Mouse (Mus musculus) testis, postnatal 14 days (tissue): ENCODE data around the gene Pbx1.

Experiments used
- DNase-seq: peaks from one replicate; pipeline ENCODE4 v3.0.0; 2021; ENCODE audit warnings: low spot score

The Pbx1 gene

DNA sequence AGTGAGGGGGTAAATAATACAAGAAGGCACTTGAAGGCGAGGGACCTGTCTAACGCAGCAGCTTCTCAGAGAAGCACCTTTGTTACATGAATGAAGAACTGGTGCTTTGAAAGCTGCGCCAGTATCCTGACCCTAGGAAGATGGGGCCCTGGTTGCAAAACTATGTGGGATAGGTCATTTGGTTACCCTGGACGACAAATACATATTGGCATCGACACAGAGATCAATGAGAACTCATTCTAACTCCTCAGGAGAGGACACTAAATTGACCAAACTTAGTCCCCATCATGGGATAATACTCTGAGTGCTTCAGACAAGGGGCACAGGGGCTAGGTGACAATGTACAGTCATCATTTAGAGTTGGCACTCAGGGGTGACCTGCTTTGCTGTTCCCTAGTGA lies 264.3 kb downstream of the Pbx1 start:
- DNase-seq, result no peak

DNA sequence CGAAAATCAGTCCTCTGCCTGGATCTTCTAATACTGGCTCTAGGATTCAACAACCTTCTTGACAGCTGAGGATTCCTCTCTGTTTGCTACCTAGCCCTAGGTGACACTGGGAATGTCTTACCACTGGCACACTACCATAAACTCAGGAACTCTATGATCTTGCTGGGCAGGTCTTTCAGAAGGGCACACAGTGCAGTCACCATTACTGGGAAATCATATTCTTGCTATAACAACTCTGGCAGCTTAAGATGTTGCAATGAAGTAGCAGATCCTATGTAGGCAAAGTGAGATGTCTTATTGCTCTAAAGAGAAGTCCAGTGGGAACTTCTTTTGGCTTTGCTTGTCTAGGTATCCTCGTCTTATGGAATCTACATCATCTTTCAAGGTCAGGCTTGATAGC lies 265.2 kb downstream of the Pbx1 start:
- no peak for DNase-seq

GRCm38 (mm10) chr1:168164945-168165344 lies 267.1 kb downstream of the Pbx1 start:
- no peak for DNase-seq

- no peak for DNase-seq
Observed at GRCm38 (mm10) chr1:168163521-168164233, 268.4 kb downstream of the Pbx1 start.

GRCm38 (mm10) chr1:168139138-168139682 lies 292.9 kb downstream of the Pbx1 start:
- no peak for DNase-seq

GRCm38 (mm10) chr1:168138669-168139068 lies 293.4 kb downstream of the Pbx1 start:
- no peak for DNase-seq

DNA sequence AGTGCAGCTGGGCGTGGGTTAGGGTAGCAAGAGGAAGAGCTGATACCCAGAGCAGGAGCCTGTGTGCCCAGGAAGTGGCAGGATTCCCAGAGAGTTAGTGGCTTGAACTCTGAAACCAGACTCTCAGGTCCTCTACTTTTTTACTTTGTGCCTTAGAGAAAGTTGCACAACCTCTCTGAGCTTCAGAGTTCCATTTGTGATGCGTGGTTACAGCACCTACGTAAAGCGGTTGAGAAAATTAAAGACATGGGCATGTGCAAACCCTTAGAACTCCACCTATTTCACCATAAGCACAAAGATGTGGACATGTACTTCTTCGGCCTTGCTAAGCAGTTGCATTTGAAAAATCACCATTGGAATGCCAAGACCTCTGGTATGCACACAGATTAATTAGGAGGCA lies 294.2 kb downstream of the Pbx1 start:
- DNase-seq, result no peak

DNA sequence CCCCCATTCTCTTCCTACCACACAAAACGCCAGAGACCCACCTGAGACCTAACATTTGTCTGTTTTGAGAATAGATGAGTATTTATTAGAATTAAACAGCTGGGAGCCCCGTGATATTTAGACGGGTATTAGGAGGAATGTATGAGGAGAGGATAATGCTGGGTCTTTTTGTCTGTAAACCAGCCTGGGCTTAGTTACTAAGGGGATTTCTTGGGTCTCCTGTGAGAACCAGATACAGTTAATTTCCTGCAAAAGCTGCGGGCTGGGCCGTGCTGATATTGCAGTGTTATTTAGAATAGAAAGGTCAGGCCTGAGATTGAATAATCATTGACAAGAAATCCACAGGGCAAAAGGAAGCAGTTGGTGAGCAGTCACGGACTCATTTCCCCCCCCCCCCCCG lies 296.5 kb downstream of the Pbx1 start:
- DNase-seq, result no peak

GRCm38 (mm10) chr1:168133696-168134095 lies 298.4 kb downstream of the Pbx1 start:
- no peak for DNase-seq

DNA sequence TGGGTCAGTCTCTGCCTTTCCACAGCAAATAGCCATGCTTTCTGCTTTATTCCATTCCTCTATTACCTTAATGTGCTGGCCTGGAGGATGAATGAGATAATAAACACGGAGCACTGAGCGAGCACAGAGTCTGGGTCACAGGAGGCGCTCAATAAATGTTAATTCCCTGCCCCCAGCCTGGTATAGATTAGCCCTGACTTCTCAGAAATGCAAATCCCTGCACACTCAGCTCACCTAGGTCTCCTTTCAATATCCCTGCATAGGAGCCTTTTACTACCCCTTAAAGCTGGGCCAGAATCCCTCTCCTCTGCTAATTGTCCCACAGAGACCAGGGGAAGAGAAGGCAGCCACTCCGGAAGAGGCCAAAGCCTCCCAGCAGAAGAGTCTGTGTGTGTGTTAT lies 304.1 kb downstream of the Pbx1 start:
- DNase-seq, result no peak

GRCm38 (mm10) chr1:168124643-168125490 lies 307.2 kb downstream of the Pbx1 start:
- no peak for DNase-seq

DNA sequence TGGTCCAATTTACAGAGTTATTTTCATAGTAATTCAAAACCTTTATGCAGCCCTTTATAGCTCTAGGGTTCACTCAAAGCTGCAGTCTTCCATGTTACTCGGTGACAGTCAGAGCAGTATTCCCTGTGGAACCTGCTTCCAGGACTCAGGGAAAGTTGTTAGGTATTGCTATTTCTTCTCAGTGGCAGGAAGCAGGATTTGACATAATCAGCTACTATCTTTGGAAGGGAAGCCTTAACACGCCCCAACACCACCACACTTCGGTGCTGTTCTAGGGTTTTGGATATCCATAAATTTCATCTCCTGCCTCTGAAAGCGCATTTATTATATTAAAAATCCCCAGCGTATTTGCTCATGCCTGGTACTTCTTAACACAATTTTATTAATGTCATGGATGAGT lies 314.0 kb downstream of the Pbx1 start:
- no peak for DNase-seq

- DNase-seq, result no peak
Observed at GRCm38 (mm10) chr1:168117367-168117766, 314.7 kb downstream of the Pbx1 start.

GRCm38 (mm10) chr1:168109797-168110196 lies 322.3 kb downstream of the Pbx1 start:
- DNase-seq, result no peak

DNA sequence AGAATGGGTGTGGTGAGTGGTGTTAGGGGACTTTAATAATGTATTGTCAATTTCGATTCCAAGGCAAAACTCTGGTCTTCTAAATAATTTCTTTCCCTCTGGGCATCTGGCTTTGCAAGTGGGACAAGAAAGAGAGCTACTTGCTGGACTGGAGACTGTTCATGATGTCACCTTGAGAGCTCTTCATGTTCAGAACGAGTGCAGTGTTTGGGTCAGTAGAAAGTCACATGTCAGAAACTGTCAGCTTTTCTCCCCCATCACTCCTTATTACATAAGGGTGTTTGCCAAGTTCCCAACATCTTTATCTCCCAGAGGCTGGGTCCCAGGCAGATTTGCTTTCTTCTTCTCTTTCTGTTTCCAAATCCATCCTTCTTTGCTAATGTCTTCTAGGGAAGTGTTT lies 328.2 kb downstream of the Pbx1 start:
- no peak for DNase-seq

DNA sequence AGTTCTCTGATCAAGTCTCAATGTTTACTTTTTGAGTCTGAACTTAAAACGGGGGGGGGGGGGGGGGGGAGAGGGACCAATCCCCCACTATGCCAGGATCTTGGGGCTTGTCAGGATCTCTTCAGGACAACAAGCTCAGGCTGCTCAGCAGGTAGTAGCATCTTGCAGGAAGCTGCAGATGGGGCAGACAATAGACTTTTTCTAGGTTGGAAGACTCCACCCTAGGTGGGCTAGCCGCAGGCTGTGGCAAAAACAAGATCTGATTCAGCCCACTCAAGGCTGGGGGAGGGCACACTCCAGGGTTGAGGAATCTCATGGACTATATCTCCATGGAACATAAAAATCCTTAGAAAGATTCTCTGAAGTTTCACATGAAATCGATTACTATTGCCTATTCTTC lies 330.6 kb downstream of the Pbx1 start:
- DNase-seq, result peak; percentile 11

GRCm38 (mm10) chr1:168098806-168099205 lies 333.3 kb downstream of the Pbx1 start:
- no peak for DNase-seq

DNA sequence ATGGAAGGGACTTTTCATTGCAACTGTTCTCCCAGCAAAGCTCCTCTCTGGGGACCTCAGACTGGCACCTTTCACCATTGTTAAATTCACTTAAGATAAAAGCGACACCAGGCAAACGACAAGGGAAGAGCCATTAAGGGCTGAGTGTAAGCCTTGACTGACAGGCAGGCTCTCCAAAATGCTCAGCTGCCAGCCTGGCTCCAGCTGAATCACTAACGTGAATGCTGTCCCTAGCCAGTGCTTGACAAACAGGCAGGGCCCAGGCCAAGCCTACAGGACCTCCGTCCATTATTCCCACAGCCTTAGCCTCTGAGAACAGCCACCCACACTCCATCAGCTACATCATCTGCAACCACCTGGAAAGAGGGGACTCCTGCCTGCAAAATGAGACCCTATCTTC lies 337.4 kb downstream of the Pbx1 start:
- DNase-seq, result no peak

DNA sequence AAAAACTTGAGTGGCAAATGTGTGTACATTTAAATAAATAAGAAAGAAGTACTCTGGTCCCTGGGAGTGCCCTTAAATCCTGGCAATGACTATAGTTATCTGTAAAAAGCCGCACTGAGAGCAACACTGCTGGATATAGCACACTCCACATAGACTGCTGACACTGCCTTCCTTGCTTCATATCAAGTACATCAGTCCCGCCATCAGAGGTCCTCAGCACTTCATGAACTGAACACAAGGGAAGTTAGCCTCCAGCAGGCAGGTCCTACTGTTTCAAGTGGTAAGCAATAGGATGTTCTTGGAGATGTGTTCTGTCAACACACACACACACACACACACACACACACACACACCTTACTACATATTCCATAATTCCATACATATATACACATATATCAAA lies 339.0 kb downstream of the Pbx1 start:
- DNase-seq, result no peak

DNA sequence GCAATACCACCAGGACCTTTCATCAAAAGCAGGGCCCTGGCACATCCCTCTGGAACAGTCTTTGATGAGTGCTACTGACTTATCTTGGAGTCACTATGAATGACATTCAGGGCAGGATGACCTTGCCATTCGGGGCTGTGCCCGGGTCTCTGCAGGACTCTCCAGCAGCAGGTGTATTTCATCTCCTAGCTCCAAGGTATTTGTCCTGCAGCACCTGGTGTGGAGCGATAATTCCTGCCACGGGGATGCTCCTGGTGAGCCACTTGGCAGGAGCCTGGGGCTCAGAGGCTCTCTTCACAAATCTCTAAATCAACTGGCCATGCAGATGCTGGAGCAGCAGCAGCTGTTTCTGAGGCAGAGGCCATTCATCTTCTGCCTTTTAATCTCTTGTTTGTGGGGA lies 340.4 kb downstream of the Pbx1 start:
- no peak for DNase-seq

DNA sequence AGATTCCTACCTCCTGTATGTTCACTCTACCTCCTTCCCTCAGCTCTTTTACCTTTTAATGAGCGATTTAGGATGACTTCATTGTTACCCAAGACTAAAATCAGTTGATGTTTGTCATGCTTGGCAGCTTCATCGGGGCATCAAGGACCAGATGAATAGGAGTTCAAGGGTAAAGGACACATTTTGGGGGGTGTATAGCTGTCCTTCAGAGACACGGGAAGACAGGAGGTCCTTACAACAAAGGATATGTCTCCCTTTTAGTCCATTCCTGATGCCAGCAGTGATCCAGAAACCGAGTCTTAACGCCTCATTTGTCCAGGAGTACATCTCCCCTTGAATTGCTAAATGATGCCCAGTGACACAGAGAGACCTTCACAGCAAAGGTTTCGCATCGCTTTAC lies 343.4 kb downstream of the Pbx1 start:
- DNase-seq, result no peak

GRCm38 (mm10) chr1:168079394-168079767 lies 352.7 kb downstream of the Pbx1 start:
- DNase-seq, result no peak

DNA sequence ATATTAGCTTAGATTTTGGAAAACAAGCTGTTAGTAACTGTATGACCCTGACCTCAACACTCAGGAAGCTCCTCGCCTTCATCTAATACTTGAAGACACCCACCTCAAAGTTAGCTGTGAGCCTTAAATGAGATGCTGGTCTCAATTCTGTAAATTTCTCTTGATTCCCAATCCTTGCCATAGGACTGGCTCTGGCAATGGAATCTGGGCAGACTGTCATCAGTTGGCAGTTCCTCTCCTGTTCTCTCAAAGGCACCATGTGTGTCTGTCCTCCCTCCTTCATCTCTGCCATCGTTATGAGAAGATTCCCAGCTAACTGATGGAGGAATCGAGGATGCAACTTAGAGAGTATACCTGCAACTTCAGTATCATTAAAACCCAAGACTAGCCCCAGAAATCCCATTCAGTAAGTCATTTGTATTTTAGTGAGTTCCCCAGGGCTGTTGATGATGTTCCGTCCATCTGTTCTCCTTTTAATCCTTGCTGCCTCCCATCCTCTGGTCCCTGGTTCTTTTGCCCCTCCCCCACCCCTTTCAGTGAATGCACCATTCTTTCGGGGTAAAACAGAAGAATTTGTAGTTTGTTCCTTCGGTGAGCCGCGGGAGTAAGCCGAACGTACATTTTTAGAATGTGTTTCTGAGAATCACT lies 353.2 kb downstream of the Pbx1 start:
- DNase-seq, result no peak
